Mouse (Mus musculus): ENCODE results near the gene Adgrl2.

DNA sequence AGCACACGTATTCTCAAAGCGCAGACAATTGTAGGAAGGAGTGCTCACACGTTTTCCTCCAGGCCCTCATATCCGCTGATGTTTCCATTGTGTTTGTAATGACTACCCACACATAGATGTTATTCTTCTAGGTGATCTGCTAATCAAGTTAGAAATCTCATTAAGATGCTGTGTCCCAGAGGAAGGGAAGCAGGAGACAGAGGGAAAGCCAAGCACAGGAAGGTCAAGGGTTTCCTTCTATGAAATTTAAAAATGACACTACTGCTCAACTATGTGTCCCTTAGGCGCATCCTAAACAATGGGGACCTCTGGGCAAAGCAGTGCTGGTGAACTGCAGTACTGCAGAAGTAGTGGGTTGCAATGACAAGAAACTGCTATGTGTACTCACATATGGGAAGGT lies 102.5 kb downstream of the Adgrl2 start:
- TF ChIP-seq CTCF (IDR thresholded peaks at IDR 0.05; ENCODE audit: insufficient read depth, low read length) (no peak), POLR2A (IDR thresholded peaks at IDR 0.05; ENCODE audit: borderline replicate concordance, extremely low read depth, low read depth, low read length) (no peak)

All from lung, adult 2 months (tissue).